Mouse (Mus musculus) heart, adult 2 months (tissue): ENCODE results near the gene Gucy2g.

Experiments used
- EP300 ChIP-seq: fragments of 200-500 bp; IDR thresholded peaks from 2 replicates; pipeline ENCODE4 v1.6.1; 2011; ENCODE audit warnings: low read depth, low read length, control low read depth; ENCODE audit not compliant: insufficient read depth
- POLR2A ChIP-seq: fragments of 200-500 bp; IDR thresholded peaks from 2 replicates; pipeline ENCODE4 v1.6.1; 2011; ENCODE audit warnings: mild to moderate bottlenecking, low read depth, low read length, control low read depth; ENCODE audit not compliant: insufficient read depth

GRCm38 (mm10) chr19:55218192-55218739 lies 22.8 kb downstream of the Gucy2g start:
- no peak for TF ChIP-seq POLR2A
- TF ChIP-seq EP300 = no peak
